Mouse (Mus musculus) neural tube, embryonic 15.5 days (tissue): ENCODE data around the gene Cdc42bpb. TPM values are rescaled to one million over a fixed set of nuclear protein-coding genes. Genes with fewer than 3 reads are reported as not detected.

ENCODE experiments used
- ATAC-seq: fragments of 200-750 bp; cut with Nextera tagmentation; 2 replicates; pipeline ENCODE4 v1.8.0; 2017; ENCODE audit warnings: mild to moderate bottlenecking, moderate TSS enrichment, moderate library complexity; ENCODE audit not compliant: low FRiP score
- H3K27ac ChIP-seq: fragments of 300-500 bp; sonication (generic); replicated peaks from 2 replicates; pipeline ENCODE4 v1.5.1; 2015; ENCODE audit warnings: mild to moderate bottlenecking, inconsistent platforms
- H3K27me3 ChIP-seq: fragments of 300-500 bp; sonication (generic); replicated peaks from 2 replicates; pipeline ENCODE4 v1.6.1; 2015; ENCODE audit warnings: inconsistent platforms
- H3K36me3 ChIP-seq: fragments of 300-500 bp; sonication (generic); 2 replicates; pipeline ENCODE4 v1.6.1; 2015; ENCODE audit warnings: inconsistent platforms
- H3K4me1 ChIP-seq: fragments of 300-500 bp; sonication (generic); 2 replicates; pipeline ENCODE4 v1.6.1; 2015; ENCODE audit warnings: inconsistent platforms
- H3K4me2 ChIP-seq: fragments of 300-500 bp; sonication (generic); 2 replicates; pipeline ENCODE4 v1.6.1; 2015; ENCODE audit warnings: inconsistent platforms, mild to moderate bottlenecking, moderate library complexity
- H3K4me3 ChIP-seq: fragments of 300-500 bp; sonication (generic); replicated peaks from 2 replicates; pipeline ENCODE4 v1.5.1; 2015; ENCODE audit warnings: mild to moderate bottlenecking, inconsistent platforms
- H3K9ac ChIP-seq: fragments of 300-500 bp; sonication (generic); replicated peaks from 2 replicates; pipeline ENCODE4 v1.6.1; 2015; ENCODE audit warnings: mild to moderate bottlenecking, inconsistent platforms
- H3K9me3 ChIP-seq: fragments of 300-500 bp; sonication (generic); replicated peaks from 2 replicates; pipeline ENCODE4 v1.6.1; 2016; ENCODE audit warnings: inconsistent platforms
- WGBS: fragments of 180-500 bp; shearing (Covaris S2); methylation state at CpG from one replicate; pipeline ENCODE4 v1.1.7; 2015; ENCODE audit warnings: mixed read lengths; 5-methylcytosine and 5-hydroxymethylcytosine counted together
- polyA plus RNA-seq: library from polyadenylated mRNA; unstranded; fragments of >200 nt; fragmentation: Nextera tagmentation; extraction: Ambion mirVana; gene quantifications from 2 replicates; pipeline ENCODE4 v1.2.1, GENCODE M21; 2015

Cdc42bpb gene
- polyA plus RNA-seq, 1 experiment from 2014 or later, result 30.2 TPM

DNA sequence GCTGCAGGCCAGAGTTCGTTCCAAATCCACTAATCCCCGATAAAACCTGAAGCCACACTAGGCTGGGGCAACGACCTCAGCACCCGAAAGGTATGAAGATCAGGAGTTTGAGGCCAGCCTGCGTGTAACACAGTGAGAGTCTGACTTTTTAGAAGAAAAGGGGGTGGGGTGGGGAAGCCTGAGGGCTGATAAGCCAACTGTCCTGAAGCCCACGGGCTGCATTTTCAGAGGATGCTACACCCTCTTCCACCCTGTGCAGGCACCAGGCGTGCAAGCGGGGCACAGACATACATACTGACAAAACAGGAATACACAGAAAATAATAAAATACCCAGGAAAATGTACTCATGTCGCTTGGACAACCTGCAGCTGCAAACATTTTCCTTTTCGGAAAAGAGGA lies 65.7 kb downstream of the Cdc42bpb start:
- Histone ChIP-seq H3K27me3 (no peaks in the 10 kb centered on the region), H3K9ac (no peak overlapping the region), H3K9me3 (no peaks in the 10 kb centered on the region), H3K27ac (no peak overlapping the region), H3K4me2 (no peak overlapping the region), H3K4me3 (no peak overlapping the region), H3K36me3 (peaks cover 95% of the 10 kb centered on the region), H3K4me1 (no peaks in the 10 kb centered on the region)
- no peak for ATAC-seq
- whole genome bisulfite sequencing, result 98% methylated on average over 10 of the region's 10 CpGs

DNA sequence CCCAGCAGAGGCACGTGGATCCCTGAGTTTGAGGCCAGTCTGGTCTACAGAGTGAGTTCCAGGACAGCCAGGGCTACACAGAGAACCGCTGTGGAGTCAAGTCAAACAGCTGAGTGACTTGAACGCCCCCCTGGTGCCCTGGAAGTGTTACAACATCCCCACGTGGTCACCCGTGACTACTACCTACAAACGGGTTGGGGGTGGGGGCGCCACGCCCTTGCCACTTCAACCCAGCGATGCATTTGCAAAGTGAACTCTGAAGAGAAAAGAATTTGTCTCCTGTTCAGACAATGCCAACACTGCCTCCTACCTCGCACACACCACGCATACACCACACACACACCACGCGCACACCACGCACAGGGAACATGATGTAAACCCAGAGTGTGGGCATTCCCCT lies 67.6 kb downstream of the Cdc42bpb start:
- Histone ChIP-seq H3K9ac (no peak overlapping the region), H3K36me3 (peaks cover 95% of the 10 kb centered on the region), H3K4me1 (no peaks in the 10 kb centered on the region), H3K27me3 (no peaks in the 10 kb centered on the region), H3K9me3 (no peaks in the 10 kb centered on the region), H3K4me2 (no peak overlapping the region), H3K4me3 (no peak overlapping the region), H3K27ac (no peak overlapping the region)
- no peak for ATAC-seq
- WGBS, result 92% methylated on average over 14 of the region's 14 CpGs

DNA sequence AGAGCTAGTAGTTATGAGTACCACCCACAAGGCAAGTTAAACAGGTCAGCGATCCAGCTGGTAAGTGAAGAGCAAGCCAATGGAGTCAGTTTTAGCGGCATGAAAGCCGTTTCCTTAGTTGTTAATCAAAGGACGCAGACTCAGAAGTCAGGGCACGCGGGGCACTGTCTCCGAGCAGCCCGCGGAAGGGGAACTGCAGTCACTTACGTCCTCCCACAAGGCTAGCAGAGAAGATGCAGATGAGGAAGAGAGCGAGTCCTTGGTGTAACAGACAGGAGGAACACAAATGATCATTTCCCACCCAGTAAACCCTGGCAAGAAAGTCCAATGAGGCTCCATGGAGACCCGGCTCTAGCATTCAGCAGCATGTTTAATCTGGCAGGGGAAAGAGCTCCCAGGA lies 68.3 kb downstream of the Cdc42bpb start:
- H3K4me1 ChIP-seq, result no peaks in the 10 kb centered on the region
- peaks cover 95% of the 10 kb centered on the region for H3K36me3 ChIP-seq
- H3K9ac ChIP-seq, result no peak overlapping the region
- no peak overlapping the region for H3K27ac ChIP-seq
- no peak overlapping the region for H3K4me2 ChIP-seq
- 74% methylated on average over 12 of the region's 12 CpGs for WGBS
- ATAC-seq, result no peak
- H3K9me3 ChIP-seq, result no peaks in the 10 kb centered on the region
- no peak overlapping the region for H3K4me3 ChIP-seq
- no peaks in the 10 kb centered on the region for H3K27me3 ChIP-seq

DNA sequence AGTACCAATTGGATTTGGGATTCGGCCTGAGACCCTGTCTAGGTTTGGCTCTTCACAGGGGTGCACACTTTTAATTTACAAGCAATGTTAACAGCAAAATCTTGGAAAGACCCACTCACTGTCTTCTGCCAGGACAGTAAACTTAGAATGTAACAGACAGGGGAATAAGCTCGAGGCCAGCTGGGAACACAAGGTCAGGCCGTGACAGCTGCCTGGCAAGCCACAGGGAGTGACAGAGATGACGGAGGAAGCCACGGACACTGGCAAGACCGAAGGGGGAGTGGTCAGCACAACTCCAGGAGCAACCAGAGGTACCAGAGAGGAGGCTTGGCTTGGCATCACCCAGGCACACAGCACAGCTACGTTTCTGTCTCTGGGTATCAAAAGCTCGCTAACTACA lies 70.7 kb downstream of the Cdc42bpb start:
- H3K27me3 ChIP-seq, result no peaks in the 10 kb centered on the region
- H3K4me1 ChIP-seq, result no peaks in the 10 kb centered on the region
- no peak overlapping the region for H3K4me2 ChIP-seq
- H3K36me3 ChIP-seq, result peaks cover 97% of the 10 kb centered on the region
- H3K27ac ChIP-seq, result no peak overlapping the region
- H3K9me3 ChIP-seq, result no peaks in the 10 kb centered on the region
- H3K9ac ChIP-seq, result no peak overlapping the region
- H3K4me3 ChIP-seq, result no peak overlapping the region
- 87% methylated on average over 8 of the region's 8 CpGs for WGBS
- no peak for ATAC-seq

DNA sequence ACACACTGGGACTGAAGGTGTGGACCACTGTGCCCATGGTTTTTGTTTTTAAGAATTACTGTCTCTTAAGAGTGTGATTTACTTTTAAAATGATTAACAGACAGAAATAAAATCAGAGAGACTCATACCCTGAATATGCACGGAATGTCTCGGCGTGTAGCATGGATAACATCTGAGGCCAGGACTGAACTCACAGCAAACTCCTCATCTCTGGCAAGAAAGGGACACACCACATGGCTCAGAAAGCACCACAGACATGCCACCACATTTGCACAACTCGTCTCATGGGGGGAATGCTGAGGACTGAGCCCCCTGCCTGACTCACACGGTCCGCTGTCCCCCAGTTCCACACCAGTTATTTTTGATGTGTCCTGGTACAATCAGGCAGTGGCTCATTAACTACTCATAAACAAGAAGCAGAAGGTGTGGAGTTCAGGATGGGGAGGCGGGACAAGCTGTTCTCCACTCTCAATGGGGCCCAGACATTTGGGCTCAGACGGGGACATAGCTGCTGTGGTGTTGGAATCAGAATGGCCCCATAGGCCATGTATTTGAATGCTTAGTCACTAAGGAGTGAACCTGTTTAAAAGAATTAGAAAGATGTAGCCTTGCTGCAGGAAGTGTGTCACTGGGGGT lies 73.7 kb downstream of the Cdc42bpb start:
- 89% methylated on average over 8 of the region's 8 CpGs for WGBS
- Histone ChIP-seq H3K9me3 (no peaks in the 10 kb centered on the region), H3K4me2 (no peak overlapping the region), H3K4me1 (no peaks in the 10 kb centered on the region), H3K27me3 (no peaks in the 10 kb centered on the region), H3K27ac (no peak overlapping the region), H3K36me3 (peaks cover 92% of the 10 kb centered on the region), H3K4me3 (no peak overlapping the region), H3K9ac (no peak overlapping the region)
- ATAC-seq, result no peak

DNA sequence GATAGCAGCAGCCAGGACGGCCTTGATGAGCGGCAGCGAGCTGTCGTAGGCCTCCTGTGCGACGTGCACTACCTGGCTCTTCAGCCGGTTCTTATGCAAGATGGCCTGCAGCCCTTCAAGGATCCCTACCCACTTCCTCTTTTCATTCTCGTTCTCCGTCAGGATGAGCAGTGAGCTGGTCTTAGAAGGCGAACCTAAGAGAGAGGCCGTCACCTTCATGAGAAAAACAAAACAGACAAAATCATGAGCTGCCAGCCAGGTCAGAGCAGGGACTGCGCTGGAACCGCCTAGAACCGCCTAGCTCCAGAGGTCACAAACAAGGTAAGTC lies 75.5 kb downstream of the Cdc42bpb start:
- Histone ChIP-seq H3K4me1 (no peaks in the 10 kb centered on the region), H3K27me3 (no peaks in the 10 kb centered on the region), H3K9ac (no peak overlapping the region), H3K9me3 (no peaks in the 10 kb centered on the region), H3K36me3 (peaks cover 94% of the 10 kb centered on the region), H3K27ac (no peak overlapping the region), H3K4me2 (no peak overlapping the region), H3K4me3 (no peak overlapping the region)
- WGBS, result 97% methylated on average over 14 of the region's 14 CpGs
- no peak for ATAC-seq

DNA sequence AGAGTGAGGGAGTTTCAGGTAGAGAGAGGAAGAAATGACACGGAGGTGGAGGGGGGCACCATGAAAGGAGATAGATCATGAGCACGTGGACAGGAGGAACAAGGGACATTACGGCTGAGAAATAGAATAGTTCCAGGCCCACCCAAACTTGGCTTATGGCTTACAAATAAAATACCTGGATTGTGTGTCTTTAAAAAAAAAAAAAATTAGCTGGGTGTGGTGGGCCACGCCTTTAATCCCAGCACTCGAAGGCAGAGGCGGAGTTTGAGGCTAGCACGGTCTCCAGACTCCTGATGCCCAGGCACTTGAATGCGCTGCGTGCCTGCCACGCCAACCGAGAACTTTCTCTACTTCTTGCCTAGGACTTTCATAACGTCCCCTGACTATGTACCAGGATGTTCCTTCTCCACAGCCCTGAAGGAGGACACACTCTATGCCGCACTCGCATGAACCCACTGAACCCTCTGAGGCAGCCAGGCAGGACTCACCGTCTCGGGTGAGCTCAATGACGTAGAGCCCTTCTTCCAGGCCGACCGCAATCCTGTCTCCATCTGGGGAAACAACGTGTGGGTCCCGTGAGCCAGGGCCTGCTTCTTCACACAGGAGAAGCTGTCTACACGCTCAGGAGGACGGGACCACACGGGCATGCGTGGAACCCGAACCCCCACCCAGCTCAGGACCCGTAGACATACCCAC lies 76.0 kb downstream of the Cdc42bpb start:
- Histone ChIP-seq H3K9ac (no peak overlapping the region), H3K9me3 (no peaks in the 10 kb centered on the region), H3K27ac (no peak overlapping the region), H3K4me3 (no peak overlapping the region), H3K4me2 (no peak overlapping the region), H3K36me3 (peaks cover 94% of the 10 kb centered on the region), H3K4me1 (no peaks in the 10 kb centered on the region), H3K27me3 (no peaks in the 10 kb centered on the region)
- 96% methylated on average over 27 of the region's 27 CpGs for WGBS
- ATAC-seq, result no peak

DNA sequence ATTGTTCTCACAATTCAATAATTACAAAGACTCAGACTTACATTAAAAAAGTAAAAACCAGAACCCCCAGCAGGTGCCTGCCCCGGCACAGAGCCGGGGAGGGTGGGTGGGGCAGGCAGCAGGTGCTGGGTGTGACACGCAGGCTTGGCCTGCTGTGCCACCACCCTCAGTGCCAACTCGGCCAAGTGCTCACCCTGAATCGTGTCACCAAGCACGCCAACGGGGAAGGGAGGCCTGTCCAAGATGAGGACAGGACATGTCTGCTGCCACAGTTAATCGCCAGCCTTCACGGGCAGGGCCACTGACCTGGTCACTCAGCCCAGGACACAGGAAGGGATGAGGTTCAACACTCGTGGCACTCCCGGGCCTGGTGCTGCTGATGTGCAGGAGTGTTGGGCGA lies 84.5 kb downstream of the Cdc42bpb start:
- no peaks in the 10 kb centered on the region for H3K4me1 ChIP-seq
- no peaks in the 10 kb centered on the region for H3K27me3 ChIP-seq
- peaks cover 75% of the 10 kb centered on the region for H3K36me3 ChIP-seq
- 94% methylated on average over 12 of the region's 12 CpGs for WGBS
- ATAC-seq, result no peak
- H3K27ac ChIP-seq, result no peak overlapping the region
- no peak overlapping the region for H3K4me3 ChIP-seq
- no peak overlapping the region for H3K4me2 ChIP-seq
- no peak overlapping the region for H3K9ac ChIP-seq
- H3K9me3 ChIP-seq, result no peaks in the 10 kb centered on the region

DNA sequence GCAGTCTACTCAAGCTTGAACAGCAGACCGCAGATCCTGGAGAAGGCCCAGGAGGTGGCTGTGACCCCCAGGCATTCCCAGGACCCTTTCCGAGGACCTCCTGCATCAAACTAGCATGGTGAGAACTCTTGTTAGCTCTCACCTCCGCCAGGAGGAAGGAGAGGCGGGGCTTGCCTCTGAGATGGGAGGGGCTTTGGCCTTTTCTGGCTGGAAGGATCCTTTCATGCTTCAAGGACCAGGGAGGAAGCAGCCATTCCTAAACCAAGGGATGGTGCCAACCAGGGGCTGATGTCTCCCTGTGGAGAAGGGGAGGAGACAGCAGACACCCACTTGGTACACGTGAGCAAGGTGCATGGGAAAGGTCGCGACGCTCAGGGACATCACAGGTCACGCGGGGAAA lies 93.0 kb downstream of the Cdc42bpb start:
- Histone ChIP-seq H3K4me2 (peak overlapping the region; percentile 32), H3K4me3 (no peak overlapping the region), H3K9ac (no peak overlapping the region), H3K9me3 (no peaks in the 10 kb centered on the region), H3K27me3 (no peaks in the 10 kb centered on the region), H3K4me1 (peaks cover 13% of the 10 kb centered on the region; the same call in 1 of the 2 replicates), H3K27ac (no peak overlapping the region), H3K36me3 (no peaks in the 10 kb centered on the region)
- WGBS, result 41% methylated on average over 10 of the region's 10 CpGs
- peak; percentile 35; the same call in 1 of the 2 replicates for ATAC-seq

DNA sequence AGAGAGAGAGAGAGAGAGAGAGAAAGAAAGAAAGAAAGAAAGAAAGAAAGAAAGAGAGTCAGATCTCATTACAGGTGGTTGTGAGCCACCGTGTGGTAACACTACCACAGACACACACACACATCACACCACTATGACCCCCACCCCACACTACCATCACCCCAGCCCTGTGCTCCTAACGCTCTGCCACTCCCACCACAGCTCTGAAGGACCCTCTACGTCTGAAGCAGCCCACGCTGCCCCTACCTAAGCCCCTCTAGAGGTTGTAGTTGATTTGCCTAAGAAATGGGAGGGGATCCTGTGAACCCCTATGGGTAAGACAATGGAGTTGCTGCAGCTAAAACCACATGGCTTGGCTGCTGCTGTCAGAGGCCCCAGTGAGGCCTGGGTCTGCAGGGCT lies 93.9 kb downstream of the Cdc42bpb start:
- Histone ChIP-seq H3K4me1 (peaks cover 13% of the 10 kb centered on the region; the same call in 1 of the 2 replicates), H3K4me2 (no peak overlapping the region), H3K9ac (no peak overlapping the region), H3K9me3 (no peaks in the 10 kb centered on the region), H3K36me3 (no peaks in the 10 kb centered on the region), H3K4me3 (no peak overlapping the region), H3K27ac (no peak overlapping the region), H3K27me3 (no peaks in the 10 kb centered on the region)
- 81% methylated on average over 4 of the region's 4 CpGs for WGBS
- ATAC-seq, result no peak

DNA sequence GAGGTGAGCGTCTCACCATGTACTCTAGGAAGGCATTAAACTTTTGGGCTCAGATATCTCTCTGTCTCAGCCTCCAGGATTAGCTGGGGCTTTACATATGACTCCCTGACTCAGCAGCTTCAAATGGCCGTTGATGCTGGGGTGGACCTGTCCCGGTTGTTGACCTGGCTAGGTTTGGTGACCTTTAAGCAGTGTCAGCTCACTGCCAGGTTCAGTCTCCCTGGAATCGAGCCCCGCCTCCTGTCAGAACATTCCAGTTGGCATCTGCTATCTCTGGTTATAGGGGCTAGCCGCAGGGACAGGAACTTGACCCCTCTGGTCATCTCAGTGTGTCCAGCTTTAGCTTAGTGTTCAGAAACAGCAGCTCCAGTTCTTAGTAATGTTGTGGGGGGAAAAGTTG lies 101.1 kb downstream of the Cdc42bpb start:
- Histone ChIP-seq H3K36me3 (no peaks in the 10 kb centered on the region), H3K9me3 (no peaks in the 10 kb centered on the region), H3K27me3 (peaks cover 61% of the 10 kb centered on the region), H3K9ac (no peak overlapping the region), H3K4me3 (no peak overlapping the region), H3K27ac (no peak overlapping the region), H3K4me1 (peaks cover 29% of the 10 kb centered on the region), H3K4me2 (peak overlapping the region; percentile 76; the same call in 1 of the 2 replicates)
- ATAC-seq, result no peak
- 66% methylated on average over 6 of the region's 6 CpGs for WGBS

DNA sequence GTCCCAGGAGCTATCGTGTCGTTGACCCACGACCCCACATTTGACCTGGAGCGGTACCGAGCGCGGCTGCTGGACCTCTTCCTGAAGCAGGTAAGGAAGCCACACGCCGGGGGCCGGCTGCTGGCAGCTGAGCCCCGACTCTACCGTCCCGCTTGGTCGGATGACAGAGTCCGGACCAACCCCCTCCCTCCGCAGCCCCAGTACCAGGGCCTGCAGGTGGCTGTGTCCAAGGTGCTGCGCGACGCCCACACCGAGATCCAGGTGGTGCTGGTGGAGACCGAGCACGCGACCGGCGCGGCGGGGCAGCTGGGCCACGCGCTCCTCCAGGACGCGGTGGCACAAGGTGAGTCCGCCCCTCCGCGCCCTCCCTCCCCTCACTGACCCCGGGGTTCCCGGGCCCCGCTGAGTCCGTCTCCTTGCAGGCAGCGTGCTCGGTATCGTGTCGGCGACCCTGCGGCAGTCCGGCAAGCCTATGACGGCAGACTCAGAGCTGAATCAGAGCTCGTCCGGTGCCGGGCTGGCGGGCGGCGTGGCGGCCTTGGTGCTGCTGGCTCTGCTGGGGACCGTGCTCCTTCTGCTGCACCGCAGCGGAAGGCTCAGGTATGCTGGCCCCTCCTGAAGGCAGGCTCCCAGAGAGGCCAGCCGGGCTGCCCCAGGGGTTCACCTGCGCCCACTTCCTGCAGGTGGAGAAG lies 102.2 kb downstream of the Cdc42bpb start:
- no peaks in the 10 kb centered on the region for H3K9me3 ChIP-seq
- peak overlapping the region; percentile 76 for H3K4me2 ChIP-seq
- H3K4me3 ChIP-seq, result peak overlapping the region; percentile 43
- peak; percentile 45; the same call in 1 of the 2 replicates for ATAC-seq
- WGBS, result 5% methylated on average over 58 of the region's 58 CpGs
- no peak overlapping the region for H3K27ac ChIP-seq
- H3K36me3 ChIP-seq, result no peaks in the 10 kb centered on the region
- peaks cover 71% of the 10 kb centered on the region for H3K27me3 ChIP-seq
- peaks cover 35% of the 10 kb centered on the region for H3K4me1 ChIP-seq
- peak overlapping the region; percentile 47 for H3K9ac ChIP-seq
